Mouse (Mus musculus) inflammation-experienced regulatory T-cells (primary cell): ENCODE results near the gene Prr15l. TPM values are rescaled to one million over a fixed set of nuclear protein-coding genes. Genes with fewer than 3 reads are reported as not detected.

Source experiments
- polyA plus RNA-seq, 2 experiments: library from polyadenylated mRNA; unstranded; fragments of 100-300 nt; shearing (Covaris generic); gene quantifications; one replicate each; pipeline ENCODE4 v1.2.1; 2017

Prr15l gene
- polyA plus RNA-seq: under 1 TPM; 0.48 to 0.70 TPM

DNA sequence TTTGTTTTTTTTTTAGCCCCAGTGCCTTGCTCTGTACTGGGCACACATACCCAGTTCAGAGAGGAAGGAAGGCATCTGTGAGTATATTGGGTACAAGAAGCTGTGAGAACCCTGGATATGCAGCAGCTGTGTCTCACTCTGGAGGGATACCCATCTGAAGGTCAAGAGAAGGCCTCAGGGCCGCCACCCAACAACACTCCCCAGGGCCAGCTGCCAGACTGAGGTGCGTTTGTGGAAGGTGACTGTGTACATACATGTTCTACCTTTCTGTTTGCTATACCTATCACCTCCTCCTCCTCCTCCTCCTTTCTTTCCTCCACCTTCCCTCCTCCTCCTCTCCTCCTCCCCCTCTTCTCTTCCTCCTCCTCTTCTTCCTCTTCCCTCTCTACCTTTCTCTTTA is at the start of gene Prr15l:
TSS of gene Prr15l (plus strand) at position 17 of the 400 bp plus-strand sequence.

GRCm38 (mm10) chr11:96916044-96916884 is 11.6 kb upstream of the Prr15l start, which contains the start of gene Cdk5rap3:
TSS of gene Cdk5rap3 (minus strand) at chr11:96916496.

DNA sequence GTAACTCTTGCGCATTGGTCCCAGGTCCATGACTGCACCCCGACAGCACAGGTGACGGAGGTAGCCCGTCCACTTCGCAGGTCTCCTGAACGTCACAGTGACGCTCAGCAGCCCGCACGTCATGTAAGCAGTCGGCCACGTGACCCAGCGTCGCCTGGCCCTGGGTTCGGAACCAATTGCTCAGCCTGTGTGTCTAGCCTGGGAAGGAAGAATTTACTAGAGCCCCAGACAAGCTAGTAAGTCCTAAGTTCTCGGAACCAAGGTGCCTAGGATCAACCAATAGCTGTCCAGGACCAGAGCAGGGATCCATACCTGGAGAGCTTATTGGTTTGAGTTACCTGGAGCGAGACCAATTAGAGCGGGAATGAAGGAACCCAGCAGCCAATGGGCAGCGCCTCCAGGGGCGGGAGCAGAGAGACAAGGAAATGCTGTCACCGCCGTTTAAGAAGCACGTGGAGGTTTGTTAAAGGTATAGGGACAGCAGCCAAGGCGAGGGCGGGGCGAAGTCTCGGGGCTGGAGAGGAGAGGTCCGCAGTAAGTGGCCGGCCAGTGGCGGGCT is 15.9 kb downstream of the Prr15l start, which contains the start of gene Pnpo:
TSS of gene Pnpo (minus strand) at position 241 of the 559 bp plus-strand sequence.

GRCm38 (mm10) chr11:96982859-96983258 is 55.0 kb downstream of the Prr15l start, which contains the start of gene Sp2:
TSS of gene Sp2 (minus strand) at chr11:96982959.

Other genes starting within 250 kb of the Prr15l start
- 10 to 100 TPM; 28.6 to 33.7 TPM for gene Snx11, start 150.5 kb upstream of the Prr15l start, polyA plus RNA-seq
- gene Cbx1, start 139.0 kb upstream of the Prr15l start, polyA plus RNA-seq: 10 to 100 TPM; 33.8 to 37.7 TPM
- gene Nfe2l1, start 98.1 kb upstream of the Prr15l start, polyA plus RNA-seq: 10 to 100 TPM; 50.4 to 79.6 TPM
- gene Copz2, start 78.2 kb upstream of the Prr15l start, polyA plus RNA-seq: 1 to 10 TPM in 1 of 2 experiments, not detected in 1; 8.0 TPM
- 10 to 100 TPM; 64.1 to 95.4 TPM for gene Cdk5rap3, start 11.6 kb upstream of the Prr15l start, polyA plus RNA-seq
- gene Pnpo, start 15.9 kb downstream of the Prr15l start, polyA plus RNA-seq: 10 to 100 TPM; 32.8 to 42.0 TPM
- 10 to 100 TPM; 53.2 to 80.2 TPM for gene Sp2, start 54.9 kb downstream of the Prr15l start, polyA plus RNA-seq
- 10 to 100 TPM; 26.1 to 30.2 TPM for gene Sp6, start 85.3 kb downstream of the Prr15l start, polyA plus RNA-seq
- 10 to 100 TPM in 1 of 2 experiments, 1 to 10 TPM in 1; 8.8 to 14.8 TPM for gene Scrn2, start 101.8 kb downstream of the Prr15l start, polyA plus RNA-seq
- under 1 TPM; 0.16 to 0.98 TPM for gene Lrrc46, start 113.3 kb downstream of the Prr15l start, polyA plus RNA-seq
- gene Mrpl10, start 113.5 kb downstream of the Prr15l start, polyA plus RNA-seq: 10 to 100 TPM; 74.3 TPM
- gene Osbpl7, start 122.5 kb downstream of the Prr15l start, polyA plus RNA-seq: 10 to 100 TPM; 30.6 to 33.7 TPM
- gene Tbx21, start 187.2 kb downstream of the Prr15l start, polyA plus RNA-seq: 10 to 100 TPM; 31.0 to 50.0 TPM
- gene Tbkbp1, start 223.4 kb downstream of the Prr15l start, polyA plus RNA-seq: 1 to 10 TPM in 1 of 2 experiments, under 1 TPM in 1; 0.30 to 1.1 TPM